Mouse (Mus musculus) kidney, embryonic 14.5 days (tissue): Measurements from ENCODE around the gene Meis2. TPM values are rescaled to one million over a fixed set of nuclear protein-coding genes. Genes with fewer than 3 reads are reported as not detected.

Experiments
- ATAC-seq: fragments of 200-750 bp; cut with Nextera tagmentation; 2 replicates; pipeline ENCODE4 v1.8.0; 2017; ENCODE audit warnings: moderate number of reproducible peaks, mild to moderate bottlenecking, moderate TSS enrichment, moderate library complexity; ENCODE audit not compliant: low FRiP score, low TSS enrichment
- H3K27ac ChIP-seq: fragments of 300-500 bp; sonication (generic); 2 replicates; pipeline ENCODE4 v1.5.1; 2014; ENCODE audit warnings: low read depth, mild to moderate bottlenecking, low read length, moderate library complexity, mixed read lengths
- H3K27me3 ChIP-seq: fragments of 300-500 bp; sonication (generic); 2 replicates; pipeline ENCODE4 v1.6.1; 2014; ENCODE audit warnings: mild to moderate bottlenecking, low read length; ENCODE audit not compliant: control insufficient read depth, insufficient read depth
- H3K36me3 ChIP-seq: fragments of 300-500 bp; sonication (generic); 2 replicates; pipeline ENCODE4 v1.6.1; 2014; ENCODE audit warnings: low read length, mixed read lengths; ENCODE audit not compliant: control insufficient read depth, insufficient read depth
- H3K4me1 ChIP-seq: fragments of 300-500 bp; sonication (generic); 2 replicates; pipeline ENCODE4 v1.6.1; 2014; ENCODE audit warnings: low read length, mixed read lengths; ENCODE audit not compliant: control insufficient read depth, insufficient read depth
- H3K4me2 ChIP-seq: fragments of 300-500 bp; sonication (generic); replicated peaks from 2 replicates; pipeline ENCODE4 v1.6.1; 2014; ENCODE audit warnings: low read depth, mild to moderate bottlenecking, low read length
- H3K4me3 ChIP-seq: fragments of 300-500 bp; sonication (generic); 2 replicates; pipeline ENCODE4 v1.5.1; 2014; ENCODE audit warnings: mild to moderate bottlenecking, low read length
- H3K9ac ChIP-seq: fragments of 300-500 bp; sonication (generic); 2 replicates; pipeline ENCODE4 v1.6.1; 2014; ENCODE audit warnings: low read depth, mild to moderate bottlenecking, low read length, moderate library complexity
- H3K9me3 ChIP-seq: fragments of 300-500 bp; sonication (generic); 2 replicates; pipeline ENCODE4 v1.6.1; 2016; ENCODE audit warnings: low read length; ENCODE audit not compliant: control insufficient read depth
- WGBS: fragments of 180-500 bp; shearing (Covaris S2); extraction: QIAGEN DNeasy Blood & Tissue Kit; methylation state at CpG from one replicate; pipeline ENCODE4 v1.1.7; 2014; 5-methylcytosine and 5-hydroxymethylcytosine counted together
- polyA plus RNA-seq: library from polyadenylated mRNA; unstranded; fragments of >200 nt; fragmentation: Nextera tagmentation; extraction: Ambion mirVana; gene quantifications from 2 replicates; pipeline ENCODE4 v1.2.1, GENCODE M21; 2014

Meis2 gene
- polyA plus RNA-seq, 1 experiment from 2014 or later = 112 TPM

GRCm38 (mm10) chr2:116059066-116059465 is 6.6 kb downstream of the Meis2 start:
- Histone ChIP-seq H3K4me1 (peaks cover 31% of the 10 kb centered on the region), H3K4me3 (peak overlapping the region; percentile 72), H3K9ac (peak overlapping the region; percentile 97), H3K36me3 (peaks cover 41% of the 10 kb centered on the region), H3K27ac (peak overlapping the region; percentile 62; the same call in 1 of the 2 replicates), H3K9me3 (no peaks in the 10 kb centered on the region), H3K4me2 (peak overlapping the region; percentile 74), H3K27me3 (no peaks in the 10 kb centered on the region)
- 30% methylated on average over 3 of the region's 3 CpGs for WGBS
- ATAC-seq = no peak

GRCm38 (mm10) chr2:116058511-116058910 is 7.1 kb downstream of the Meis2 start:
- peaks cover 41% of the 10 kb centered on the region for H3K36me3 ChIP-seq
- H3K4me3 ChIP-seq = peak overlapping the region; percentile 72
- H3K27me3 ChIP-seq = no peaks in the 10 kb centered on the region
- H3K27ac ChIP-seq = peak overlapping the region; percentile 62; the same call in 1 of the 2 replicates
- H3K9ac ChIP-seq = peak overlapping the region; percentile 97
- H3K4me2 ChIP-seq = peak overlapping the region; percentile 74
- H3K9me3 ChIP-seq = no peaks in the 10 kb centered on the region
- no peak for ATAC-seq
- peaks cover 31% of the 10 kb centered on the region for H3K4me1 ChIP-seq
- 26% methylated on average over 9 of the region's 9 CpGs for WGBS

- no peaks in the 10 kb centered on the region for H3K9me3 ChIP-seq
- H3K27ac ChIP-seq = peak overlapping the region; percentile 62; the same call in 1 of the 2 replicates
- 39% methylated on average over 7 of the region's 7 CpGs for WGBS
- peak overlapping the region; percentile 74 for H3K4me2 ChIP-seq
- H3K4me3 ChIP-seq = peak overlapping the region; percentile 72
- no peak for ATAC-seq
- H3K4me1 ChIP-seq = peaks cover 43% of the 10 kb centered on the region
- peaks cover 41% of the 10 kb centered on the region for H3K36me3 ChIP-seq
- H3K27me3 ChIP-seq = no peaks in the 10 kb centered on the region
- H3K9ac ChIP-seq = peak overlapping the region; percentile 97
Measured at GRCm38 (mm10) chr2:116056826-116057225, 8.8 kb downstream of the Meis2 start.

GRCm38 (mm10) chr2:116055686-116056620 is 9.7 kb downstream of the Meis2 start:
- Histone ChIP-seq H3K4me3 (peak overlapping the region; percentile 72), H3K4me1 (peaks cover 42% of the 10 kb centered on the region), H3K27ac (peak overlapping the region; percentile 43), H3K36me3 (peaks cover 40% of the 10 kb centered on the region), H3K9ac (peak overlapping the region; percentile 97; the same call in 1 of the 2 replicates), H3K4me2 (peak overlapping the region; percentile 74), H3K27me3 (no peaks in the 10 kb centered on the region), H3K9me3 (no peaks in the 10 kb centered on the region)
- WGBS = 35% methylated on average over 13 of the region's 13 CpGs
- ATAC-seq = no peak

- no peak overlapping the region for H3K9ac ChIP-seq
- no peak for ATAC-seq
- no peaks in the 10 kb centered on the region for H3K27me3 ChIP-seq
- no peaks in the 10 kb centered on the region for H3K9me3 ChIP-seq
- H3K4me2 ChIP-seq = no peak overlapping the region; the same call in 1 of the 2 replicates
- H3K27ac ChIP-seq = 0 out of 2 replicates have a peak overlapping the region, but pooled peaks have one; percentile 6
- peaks cover 33% of the 10 kb centered on the region for H3K4me1 ChIP-seq
- H3K36me3 ChIP-seq = peaks cover 39% of the 10 kb centered on the region
- WGBS = 61% methylated on average over 5 of the region's 5 CpGs
- H3K4me3 ChIP-seq = 0 out of 2 replicates have a peak overlapping the region, but pooled peaks have one; percentile 8
Measured at GRCm38 (mm10) chr2:116053931-116054330, 11.7 kb downstream of the Meis2 start.

GRCm38 (mm10) chr2:116052688-116053421 is 12.8 kb downstream of the Meis2 start:
- Histone ChIP-seq H3K4me3 (no peak overlapping the region), H3K27me3 (no peaks in the 10 kb centered on the region), H3K27ac (peak overlapping the region; percentile 47; the same call in 1 of the 2 replicates), H3K4me1 (peaks cover 30% of the 10 kb centered on the region), H3K9ac (no peak overlapping the region), H3K9me3 (no peaks in the 10 kb centered on the region), H3K4me2 (no peak overlapping the region; the same call in 1 of the 2 replicates), H3K36me3 (peaks cover 37% of the 10 kb centered on the region)
- no peak for ATAC-seq

- no peak overlapping the region for H3K9ac ChIP-seq
- peaks cover 36% of the 10 kb centered on the region for H3K36me3 ChIP-seq
- no peak overlapping the region for H3K4me3 ChIP-seq
- 67% methylated on average over 9 of the region's 9 CpGs for WGBS
- no peaks in the 10 kb centered on the region for H3K27me3 ChIP-seq
- H3K4me1 ChIP-seq = peaks cover 29% of the 10 kb centered on the region
- peak overlapping the region; percentile 47; the same call in 1 of the 2 replicates for H3K27ac ChIP-seq
- no peak overlapping the region; the same call in 1 of the 2 replicates for H3K4me2 ChIP-seq
- ATAC-seq = no peak
- no peaks in the 10 kb centered on the region for H3K9me3 ChIP-seq
Measured at GRCm38 (mm10) chr2:116051906-116052614, 13.6 kb downstream of the Meis2 start.

- H3K27ac ChIP-seq = peak overlapping the region; percentile 51; the same call in 1 of the 2 replicates
- peaks cover 20% of the 10 kb centered on the region; the same call in 1 of the 2 replicates for H3K4me1 ChIP-seq
- no peaks in the 10 kb centered on the region for H3K9me3 ChIP-seq
- H3K27me3 ChIP-seq = no peaks in the 10 kb centered on the region
- H3K4me3 ChIP-seq = no peak overlapping the region
- peaks cover 40% of the 10 kb centered on the region; the same call in 1 of the 2 replicates for H3K36me3 ChIP-seq
- WGBS = 80% methylated on average over 9 of the region's 9 CpGs
- no peak for ATAC-seq
- H3K9ac ChIP-seq = no peak overlapping the region
- no peak overlapping the region for H3K4me2 ChIP-seq
Measured at GRCm38 (mm10) chr2:116049710-116050109, 15.9 kb downstream of the Meis2 start.
